Mouse (Mus musculus) lung, adult 18-20 months (tissue): ENCODE results near the gene Astn1.

ENCODE experiments used
- DNase-seq, 2 experiments: peaks; one replicate each; pipeline ENCODE4 v3.0.0; 2022; ENCODE audit warnings: mixed read lengths in 2 of 2

Gene Astn1

DNA sequence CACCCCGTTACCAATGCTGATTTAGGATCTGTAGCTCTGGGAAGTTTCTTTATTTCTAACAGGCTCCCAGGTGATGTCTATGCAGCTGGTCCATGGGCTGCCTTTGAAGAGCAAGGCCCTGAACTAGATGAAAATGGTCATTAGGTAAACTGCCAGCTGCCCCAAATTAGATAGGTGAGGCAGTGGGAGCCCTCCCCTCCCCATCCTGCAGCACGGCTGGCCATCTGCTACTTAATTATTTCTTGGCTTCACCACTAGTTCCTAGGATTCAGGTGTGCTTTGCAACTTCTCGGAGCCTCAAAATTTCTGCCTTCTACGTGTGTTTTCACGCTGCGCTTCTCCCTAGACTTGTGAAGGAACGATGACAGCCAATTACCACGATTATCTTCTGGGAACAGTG, 59.4 kb downstream of the Astn1 start:
- no peak for DNase-seq

GRCm38 (mm10) chr1:158422739-158423138, 60.7 kb downstream of the Astn1 start:
- no peak for DNase-seq

- no peak for DNase-seq
Measured at GRCm38 (mm10) chr1:158446071-158446470, 84.0 kb downstream of the Astn1 start.

DNA sequence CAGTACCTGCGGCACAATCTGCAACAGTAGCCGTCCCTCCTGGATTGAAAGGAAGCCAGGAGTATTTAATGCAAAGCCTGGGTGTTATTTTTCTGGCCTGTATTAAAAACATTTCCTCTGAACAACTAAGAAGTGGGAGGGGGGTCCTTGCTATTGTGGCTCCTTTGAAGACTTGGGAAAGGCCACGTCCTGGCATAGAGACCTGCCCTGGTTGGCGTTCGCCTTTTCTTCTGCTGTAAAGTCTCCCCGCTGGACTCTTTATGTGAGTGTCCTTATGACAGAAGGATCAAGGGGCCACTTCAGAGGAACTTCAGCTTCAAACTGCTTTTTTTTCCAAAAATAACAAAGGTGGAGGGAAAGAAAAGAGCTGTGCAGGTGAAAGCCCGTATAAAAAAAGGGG, 85.9 kb downstream of the Astn1 start:
- DNase-seq = no peak

GRCm38 (mm10) chr1:158452675-158453074, 90.6 kb downstream of the Astn1 start:
- no peak for DNase-seq

GRCm38 (mm10) chr1:158453587-158453986, 91.5 kb downstream of the Astn1 start:
- no peak for DNase-seq

GRCm38 (mm10) chr1:158463975-158464374, 101.9 kb downstream of the Astn1 start:
- no peak for DNase-seq

GRCm38 (mm10) chr1:158465286-158465685, 103.2 kb downstream of the Astn1 start:
- no peak for DNase-seq

DNA sequence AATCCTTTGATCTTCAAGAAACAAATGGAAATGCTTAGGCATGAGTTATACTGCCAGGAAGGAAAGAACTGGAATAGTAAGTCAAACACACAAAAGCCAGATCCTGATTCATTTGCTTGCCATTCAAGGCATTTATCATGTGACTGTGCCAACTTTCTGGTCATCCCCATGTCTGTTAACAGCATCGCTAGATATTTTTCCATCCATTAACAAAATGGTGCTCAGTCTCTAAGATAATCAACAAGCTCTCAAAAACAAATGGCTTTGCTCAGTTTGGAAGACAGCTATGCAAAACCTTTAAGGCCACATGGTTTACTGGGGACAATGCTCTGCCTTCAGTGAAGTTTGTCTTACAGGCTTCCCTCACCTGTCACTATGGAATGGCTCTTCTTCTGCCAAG, 115.8 kb downstream of the Astn1 start:
- no peak for DNase-seq

DNA sequence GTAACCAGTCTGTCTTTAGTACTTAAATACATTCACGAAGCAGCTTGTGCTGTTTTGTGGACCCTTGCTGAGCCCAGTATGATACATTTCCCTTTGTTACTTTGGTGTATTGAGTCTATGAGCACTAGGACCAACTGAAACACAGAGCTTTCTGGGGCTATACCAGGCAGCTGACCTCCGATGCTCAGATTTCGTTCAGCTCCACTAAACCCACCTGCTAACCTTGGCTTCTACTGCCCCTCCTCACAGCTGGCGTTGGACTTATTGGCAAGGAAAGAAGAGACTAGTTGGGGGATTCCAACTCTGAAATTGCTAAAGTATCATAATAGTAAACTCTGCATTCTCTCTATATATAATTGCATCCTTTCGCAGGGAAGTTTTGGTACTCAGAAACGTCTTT, 118.2 kb downstream of the Astn1 start:
- no peak for DNase-seq

GRCm38 (mm10) chr1:158483733-158484132, 121.7 kb downstream of the Astn1 start:
- DNase-seq = no peak

DNA sequence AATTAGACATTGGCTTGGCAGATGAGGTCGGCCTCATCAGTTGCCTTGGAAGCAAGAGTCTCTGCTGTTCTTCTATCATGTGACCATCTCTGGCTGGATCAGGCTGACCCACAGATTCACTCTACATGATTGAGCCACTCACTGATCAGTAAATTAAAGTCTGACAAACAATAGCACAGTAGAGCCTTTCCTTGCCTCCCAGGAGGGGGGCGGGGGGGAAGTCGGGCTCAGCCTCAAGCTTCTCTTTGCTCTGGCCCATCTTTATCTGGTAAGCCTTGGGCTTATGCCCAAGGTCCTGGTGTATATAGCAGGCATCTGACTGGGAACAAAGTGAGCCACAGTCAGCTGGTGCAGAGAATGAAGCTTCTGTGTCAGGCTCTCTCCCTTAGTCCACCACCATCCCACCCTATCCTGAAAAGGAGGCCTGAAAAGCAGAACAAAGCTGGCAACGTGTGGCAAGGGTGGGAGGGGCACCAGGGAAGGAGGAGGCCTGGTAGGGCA, 127.5 kb downstream of the Astn1 start:
- DNase-seq = no peak

DNA sequence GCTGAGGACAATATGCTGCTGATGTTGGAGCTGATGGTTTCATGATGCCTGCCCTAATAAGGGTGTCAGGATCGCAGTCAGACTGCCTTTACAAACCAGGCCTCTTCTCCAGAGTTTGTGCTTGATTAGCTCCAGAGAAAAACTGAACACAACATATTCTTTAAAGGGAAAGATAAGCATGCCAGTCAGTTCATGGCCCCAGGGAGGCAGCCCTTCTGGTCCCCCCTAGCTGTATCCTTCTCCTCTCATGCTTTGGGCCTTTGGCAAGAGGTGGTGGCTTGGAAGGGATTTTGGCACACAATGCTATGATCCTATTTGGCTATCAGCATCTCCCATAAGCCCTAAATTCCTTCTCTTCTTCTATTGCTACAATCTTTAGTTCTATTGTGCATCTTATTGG, 128.1 kb downstream of the Astn1 start:
- no peak for DNase-seq

DNA sequence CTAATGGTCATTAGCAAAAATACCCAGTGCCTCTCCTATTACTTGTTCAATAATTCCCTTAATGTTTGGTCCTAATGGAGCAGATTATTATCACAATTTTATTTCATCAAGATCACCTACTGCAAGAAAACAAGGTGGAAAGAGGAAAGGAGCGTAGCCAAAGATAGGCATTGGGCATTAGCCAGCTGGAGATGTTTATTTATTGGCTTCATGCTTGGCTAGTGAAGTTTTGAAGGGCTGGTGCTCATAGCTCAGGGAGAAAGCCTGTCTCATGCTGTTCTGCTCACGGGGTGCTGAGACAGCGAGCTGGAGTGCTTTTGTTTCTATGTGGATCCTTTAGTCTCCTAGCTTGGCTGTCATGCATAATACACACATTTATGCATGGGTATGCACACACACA, 131.2 kb downstream of the Astn1 start:
- no peak for DNase-seq

DNA sequence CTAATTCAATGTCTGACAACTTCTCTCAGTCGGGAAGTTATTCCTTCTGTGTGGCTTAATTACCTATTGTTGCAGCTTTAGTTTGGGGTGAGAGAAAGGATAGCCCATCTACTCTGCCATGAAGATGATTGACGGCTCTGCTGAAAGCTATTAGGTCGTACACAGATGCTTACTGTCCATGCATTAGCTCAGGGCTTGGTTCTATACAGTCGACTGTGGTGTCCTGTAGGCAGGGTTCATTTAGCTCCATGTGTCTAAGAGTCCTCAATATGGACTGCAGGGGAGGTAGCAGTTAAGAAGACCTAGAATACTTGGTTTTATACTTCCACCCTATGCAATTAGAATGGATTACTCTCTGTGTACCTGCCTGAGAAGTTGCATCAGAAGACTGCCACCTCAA, 138.1 kb downstream of the Astn1 start:
- DNase-seq = no peak

- DNase-seq = no peak
Measured at GRCm38 (mm10) chr1:158501019-158501418, 138.9 kb downstream of the Astn1 start.

DNA sequence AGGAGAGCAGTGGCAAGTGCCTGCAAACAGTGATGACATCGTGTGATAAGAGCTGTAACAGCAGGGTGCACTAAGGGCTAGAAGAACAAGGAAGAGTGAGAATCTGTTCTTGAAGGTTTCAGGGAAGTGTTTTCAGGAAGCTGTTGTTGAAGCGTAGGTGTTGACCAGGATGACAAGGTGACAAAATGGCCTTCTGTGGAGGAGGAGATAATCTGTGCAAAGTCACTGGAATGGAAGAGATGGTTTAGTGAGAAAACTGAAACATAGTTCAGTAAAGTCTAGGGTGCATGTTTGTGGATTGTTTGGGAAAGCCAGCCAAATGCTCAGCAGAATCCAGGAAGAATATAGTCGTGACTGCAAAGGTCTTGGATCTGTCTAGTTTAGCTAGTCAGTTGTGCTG, 145.5 kb downstream of the Astn1 start:
- no peak for DNase-seq

DNA sequence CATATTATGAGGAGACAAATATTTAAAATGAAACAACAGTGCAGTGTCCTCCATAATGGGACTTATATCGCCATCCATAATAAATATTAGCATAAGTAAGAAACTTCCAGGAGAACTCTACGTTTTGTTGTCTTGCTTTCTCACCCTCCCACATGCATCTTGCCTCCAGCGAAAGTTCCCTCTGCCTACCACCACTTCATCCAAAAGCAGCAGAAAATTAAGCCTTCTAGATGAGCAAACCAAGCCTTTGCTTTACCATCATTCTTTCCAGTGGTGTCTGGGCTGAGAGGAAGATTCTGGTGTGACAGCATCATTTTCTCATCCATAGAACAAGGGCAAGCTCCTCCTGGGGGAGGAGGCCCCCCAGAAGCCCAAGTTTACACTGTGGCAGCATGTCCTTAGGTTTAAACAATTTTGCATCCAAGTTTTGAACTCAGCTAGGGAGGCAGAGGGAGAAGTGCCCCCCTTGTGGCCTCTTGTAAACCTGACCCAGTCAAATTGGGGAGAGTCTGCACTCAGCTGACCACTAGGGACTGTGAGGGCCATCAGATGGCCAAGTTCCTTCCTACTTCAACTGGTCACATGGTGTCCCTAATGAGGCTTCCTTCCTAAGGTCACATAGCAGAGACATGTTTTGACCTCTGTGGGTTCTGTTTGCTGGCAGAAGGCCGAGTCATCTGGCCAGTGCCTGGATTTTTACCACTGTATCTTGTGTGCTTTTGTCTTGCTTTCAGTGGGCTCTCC, 147.2 kb downstream of the Astn1 start:
- no peak for DNase-seq

GRCm38 (mm10) chr1:158510478-158511207, 148.6 kb downstream of the Astn1 start:
- no peak for DNase-seq

DNA sequence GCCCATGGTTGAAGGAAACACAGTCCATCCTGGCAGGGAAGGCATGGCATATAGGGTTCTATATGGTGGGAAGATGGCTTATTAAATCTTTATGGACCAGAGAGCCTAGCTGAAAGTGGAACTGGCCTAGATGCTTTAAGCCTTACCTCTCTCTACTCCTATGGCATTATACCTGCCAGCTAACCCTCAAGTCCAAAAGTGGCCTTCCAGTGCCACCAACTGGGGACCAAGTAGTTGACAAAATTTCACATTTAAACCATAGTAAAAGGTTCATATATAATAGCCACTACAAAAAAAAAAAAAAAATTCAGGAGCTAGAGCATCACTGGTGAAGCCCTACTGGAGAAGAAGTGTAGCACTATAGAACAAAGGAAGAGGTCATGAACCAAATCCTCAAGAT, 150.0 kb downstream of the Astn1 start:
- DNase-seq = no peak

GRCm38 (mm10) chr1:158512636-158513035, 150.6 kb downstream of the Astn1 start:
- no peak for DNase-seq

DNA sequence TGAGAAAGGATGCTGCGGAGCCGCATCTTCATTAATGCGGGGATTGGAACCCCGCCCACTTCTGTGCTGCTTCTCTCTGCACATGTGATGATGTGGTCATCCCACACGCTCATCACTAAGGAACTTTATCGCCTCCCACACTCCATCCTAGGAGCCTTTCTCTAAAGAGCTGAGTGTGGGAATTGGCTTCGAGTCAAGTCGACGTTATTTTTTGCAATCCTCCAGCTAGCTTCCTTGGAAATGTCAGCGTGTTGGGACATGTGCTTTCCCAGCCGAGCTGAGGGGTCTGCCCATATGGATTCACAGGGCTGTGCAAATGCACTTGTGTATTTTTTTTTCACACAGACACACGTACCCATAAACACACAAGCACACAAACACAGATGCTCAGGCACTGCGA, 151.5 kb downstream of the Astn1 start:
- DNase-seq = no peak

GRCm38 (mm10) chr1:158516558-158516957, 154.5 kb downstream of the Astn1 start:
- no peak for DNase-seq

DNA sequence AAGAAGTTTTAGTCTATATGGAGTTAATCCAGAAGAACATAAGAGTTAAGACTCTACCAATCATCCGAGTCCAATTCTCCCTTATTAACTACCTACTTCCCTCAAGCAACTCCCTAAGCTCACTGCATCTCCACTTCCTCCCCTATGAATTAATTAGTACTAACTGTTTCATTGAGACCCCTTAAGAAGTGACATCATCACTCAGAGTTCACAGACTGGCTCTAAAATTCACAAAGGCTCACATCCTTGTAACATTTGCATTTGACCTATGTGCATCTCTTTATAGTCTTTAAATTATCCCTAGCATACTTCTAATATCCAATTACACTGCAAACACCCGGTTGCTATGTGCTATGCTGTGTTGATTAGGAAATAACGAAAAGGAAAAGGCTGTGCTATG, 174.1 kb downstream of the Astn1 start:
- no peak for DNase-seq
